8 mouse cellular contexts compared by ENCODE assay signal in the genomic region with DNA sequence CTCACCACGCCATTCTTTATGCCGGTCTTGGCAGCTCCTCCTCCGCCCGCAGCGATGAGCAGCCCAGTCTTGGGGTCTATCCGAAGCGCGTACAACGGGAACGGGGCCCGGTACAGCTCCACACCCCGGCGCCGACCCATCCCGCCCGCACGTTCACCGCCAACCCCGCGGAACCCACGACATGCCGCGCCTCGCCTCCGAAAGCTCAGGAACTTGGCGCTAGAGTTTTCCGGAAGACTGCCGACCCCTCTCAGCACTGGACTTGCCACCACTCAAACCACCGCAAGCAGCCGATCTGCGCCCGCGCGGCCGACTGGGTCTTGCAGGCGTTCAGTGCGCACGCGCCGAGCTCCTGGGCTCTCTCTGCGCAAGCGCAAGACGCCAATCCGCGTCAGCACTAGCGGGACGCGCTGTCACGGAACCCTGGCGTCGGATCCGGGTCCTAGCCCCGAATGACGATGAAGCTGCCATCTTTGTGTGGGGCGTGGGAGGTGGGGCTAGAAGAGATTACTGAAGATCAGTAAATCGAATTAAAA. TPM values are rescaled to one million over a fixed set of nuclear protein-coding genes. Genes with fewer than 3 reads are reported as not detected.
DNase-seq lines count a peak whose midpoint lies in the region; ATAC-seq and TF ChIP-seq lines count a peak whose summit lies in the region.

A gene (minus strand): TSS at position 396 of the 536 bp plus-strand sequence.

- DNase-seq in WW6 (ENCODE audit: low read depth, low spot score): peak; percentile 95
- DNase-seq in cerebellum, postnatal 4 days (ENCODE audit: low spot score in 2 of 2): peak; percentile 97 to 99
- DNase-seq in gastrocnemius, adult 2 months: peak; percentile 99
- peak; percentile 100 for DNase-seq in hindbrain, postnatal 0 days (ENCODE audit: low spot score)
- peak; percentile 99 to 100 for DNase-seq in left cerebral cortex, adult 2 months (ENCODE audit: extremely low spot score in 1 of 2, low spot score in 2 of 2)
- peak; percentile 99 to 100 for DNase-seq in right cerebral cortex, adult 2 months (ENCODE audit: low spot score in 2 of 2)
- peak; percentile 98 for DNase-seq in urinary bladder, postnatal 14 days (ENCODE audit: low spot score)

- peak within 1 kb of the TSS; percentile 79 for H3K9ac ChIP-seq in hindbrain, postnatal 0 days (replicated peaks; ENCODE audit: low read length)

- H3K27ac ChIP-seq in gastrocnemius, adult 2 months: peak within 1 kb of the TSS; percentile 98
- peak within 1 kb of the TSS; percentile 86 for H3K27ac ChIP-seq in hindbrain, postnatal 0 days
- peak within 1 kb of the TSS; percentile 93 for H3K27ac ChIP-seq in left cerebral cortex, adult 2 months

- peak; percentile 98 for ATAC-seq in hindbrain, postnatal 0 days
- ATAC-seq in megakaryocyte, adult 5-6 weeks (ENCODE audit: poor library complexity, severe bottlenecking): peak; percentile 80

- peaks cover 20% of the 10 kb centered on the region for H3K36me3 ChIP-seq in hindbrain, postnatal 0 days (ENCODE audit: insufficient read depth, low read length)

- TF ChIP-seq CTCF in gastrocnemius, adult 2 months (IDR thresholded peaks at IDR 0.05): no peak
- peak; percentile 53 for TF ChIP-seq CTCF in hindbrain, postnatal 0 days (IDR thresholded peaks at IDR 0.05; ENCODE audit: low read depth)
- TF ChIP-seq CTCF in left cerebral cortex, adult 2 months (IDR thresholded peaks at IDR 0.05): peak; percentile 14; the same call in 1 of the 2 replicates

- intact Hi-C loops in gastrocnemius, adult 2 months (cut with DNase I): no loop called here
- intact Hi-C loops in left cerebral cortex, adult 2 months (cut with DNase I): loop anchor here (2.0 kb wide), 1 partner anchor 89 kb away; a partner anchor contains a TSS

- H3K27me3 ChIP-seq in hindbrain, postnatal 0 days (ENCODE audit: insufficient read depth, low read length): no peaks in the 10 kb centered on the region

- peak within 1 kb of the TSS; percentile 93 for H3K4me2 ChIP-seq in hindbrain, postnatal 0 days (ENCODE audit: low read depth, low read length)

- peaks cover 8% of the 10 kb centered on the region; the same call in 1 of the 2 replicates for H3K4me1 ChIP-seq in hindbrain, postnatal 0 days (ENCODE audit: insufficient read depth, low read length)

- 4% methylated on average over 56 of the region's 56 CpGs for WGBS in hindbrain, postnatal 0 days

- peak within 1 kb of the TSS; percentile 89 for H3K4me3 ChIP-seq in gastrocnemius, adult 2 months
- peak within 1 kb of the TSS; percentile 88 for H3K4me3 ChIP-seq in hindbrain, postnatal 0 days (ENCODE audit: low read length)
- H3K4me3 ChIP-seq in left cerebral cortex, adult 2 months: peak within 1 kb of the TSS; percentile 97

- no peaks in the 10 kb centered on the region for H3K9me3 ChIP-seq in hindbrain, postnatal 0 days (ENCODE audit: low read length)

RNA-seq across cellular contexts. Expression of the gene that starts here (rescaled TPM):
- 10 to 100 TPM; 76.5 to 83.6 TPM for total RNA-seq in gastrocnemius, adult 2 months (2021)
- 43.7 and 49.6 TPM in 2 replicates for total RNA-seq in hindbrain, postnatal 0 days (2014; rRNA removed)
- 104 and 106 TPM in 2 replicates for polyA plus RNA-seq in hindbrain, postnatal 0 days (2015; fragmentation: Nextera tagmentation; extraction: Ambion mirVana)
- total RNA-seq in left cerebral cortex, adult 2 months (2021): 100 to 1,000 TPM; 129 to 134 TPM
- 66.3 and 72.1 TPM in 2 replicates for total RNA-seq in megakaryocyte, adult 5-6 weeks (2015)
- 45.8 and 57.3 TPM in 2 replicates for total RNA-seq in megakaryocyte, adult 5-6 weeks (2017)

Comparison
In these comparisons a context has a peak if more than half of its experiments do, and no peak if none do; other contexts are left out.
1. Peak in every context shown above with its lines: DNase-seq, ATAC-seq, H3K4me3 ChIP-seq and H3K27ac ChIP-seq.